In genomic region chr8:4493686-4494440, GRCm38 (mm10) we compare ENCODE assay signal across 8 mouse cellular contexts. TPM values are rescaled to one million over a fixed set of nuclear protein-coding genes. Genes with fewer than 3 reads are reported as not detected.
DNase-seq lines count a peak whose midpoint lies in the region; ATAC-seq lines count a peak whose summit lies in the region.

No protein-coding gene starts in this region.

- ATAC-seq in hindbrain, embryonic 15.5 days (ENCODE audit: low FRiP score, low read depth) = peak; percentile 58

- peaks cover 36% of the 10 kb centered on the region for H3K4me1 ChIP-seq in hindbrain, embryonic 15.5 days (replicated peaks)

- no peaks in the 10 kb centered on the region for H3K36me3 ChIP-seq in hindbrain, embryonic 15.5 days

- H3K27me3 ChIP-seq in hindbrain, embryonic 15.5 days = no peaks in the 10 kb centered on the region

- H3K27ac ChIP-seq in hindbrain, embryonic 15.5 days (replicated peaks) = peak overlapping the region; percentile 85

- peak overlapping the region; percentile 67 for H3K9ac ChIP-seq in hindbrain, embryonic 15.5 days

- peak; percentile 69 for DNase-seq in R1 (ENCODE audit: low read depth, low spot score)
- peak; percentile 68 for DNase-seq in cerebellum, adult 8-10 months
- DNase-seq in gastrocnemius, adult 18-20 months (ENCODE audit: low spot score) = peak; percentile 33
- peak; percentile 66 to 80 for DNase-seq in left cerebral cortex, adult 18-20 months (ENCODE audit: low spot score in 2 of 2)
- DNase-seq in lung, postnatal 25 days (ENCODE audit: low spot score) = peak; percentile 44
- DNase-seq in right cerebral cortex, postnatal 14 days = peak; percentile 64
- DNase-seq in c-Kit-positive CD71-positive TER-119-positive erythroid progenitor cells, embryonic 14.5 days (ENCODE audit: low spot score) = no peak

- H3K4me3 ChIP-seq in hindbrain, embryonic 15.5 days = peak overlapping the region; percentile 60

- H3K4me2 ChIP-seq in hindbrain, embryonic 15.5 days = peak overlapping the region; percentile 83

- 9% methylated on average over 21 of the region's 21 CpGs for WGBS in hindbrain, embryonic 15.5 days

- no peaks in the 10 kb centered on the region for H3K9me3 ChIP-seq in hindbrain, embryonic 15.5 days

RNA-seq across cellular contexts. Expression of gene Cers4, which starts 1.0 kb away (rescaled TPM):
- 1 to 10 TPM; 2.4 to 4.2 TPM for total RNA-seq in gastrocnemius, adult 18-20 months (2021)
- polyA plus RNA-seq in hindbrain, embryonic 15.5 days (2015; fragmentation: Nextera tagmentation; extraction: Ambion mirVana) = 46.7 and 55.6 TPM in 2 replicates
- total RNA-seq in left cerebral cortex, adult 18-20 months (2021) = 10 to 100 TPM; 43.6 to 48.1 TPM

Comparison
In these comparisons a context has a peak if more than half of its experiments do, and no peak if none do; other contexts are left out.
1. RNA of gene Cers4, which starts 1.0 kb away (total RNA-seq): 43.6 to 48.1 TPM in left cerebral cortex, adult 18-20 months; 2.4 to 4.2 TPM in gastrocnemius, adult 18-20 months; every median in the first group is over 4 times any median in the second.